In the genomic region with DNA sequence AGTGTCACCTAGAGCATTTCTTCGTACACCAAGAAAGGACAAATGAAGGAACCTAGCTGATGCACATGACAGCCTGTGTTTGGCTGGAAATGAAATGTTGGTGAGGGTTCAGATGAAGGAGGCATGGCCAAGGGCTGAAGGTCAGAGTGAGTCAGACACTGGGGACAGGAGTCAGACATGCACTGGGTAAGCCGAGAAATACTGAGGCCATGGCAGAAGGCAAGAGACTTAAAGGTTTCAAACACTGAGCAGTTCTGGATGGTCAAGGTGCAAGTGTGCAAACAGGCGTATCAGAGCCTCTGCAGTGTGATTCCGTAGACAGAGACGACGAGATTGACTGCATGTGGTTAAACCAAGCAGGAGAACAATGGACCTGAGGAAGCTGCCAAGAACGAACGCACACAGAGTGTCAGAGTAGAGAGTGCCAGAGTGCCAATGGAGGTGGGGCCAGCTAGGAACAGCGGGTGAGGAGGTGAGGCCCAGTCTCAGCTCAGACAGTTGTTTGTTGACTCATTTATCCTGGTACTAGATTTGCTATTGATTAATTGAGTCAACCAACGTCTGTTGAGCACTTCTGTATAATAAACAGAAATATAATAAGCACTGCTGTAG, we compare ENCODE assay signal across 11 mouse cellular contexts.
DNase-seq lines count a peak whose midpoint lies in the region; ATAC-seq lines count a peak whose summit lies in the region.
"Had no signal": no experiment of that assay in that cellular context is flagged by ENCODE, and none has a peak within 500 bp of the region (broad histone marks: within the 10 kb centered on the region; RNA-seq: fewer than 3 reads in every experiment).

No protein-coding gene starts in this region.

- H3K9ac ChIP-seq in hindbrain, embryonic 14.5 days: no peak overlapping the region
- H3K9ac ChIP-seq in hindbrain, embryonic 12.5 days: no peak overlapping the region
- H3K9ac ChIP-seq: heart, embryonic 13.5 days; liver, embryonic 13.5 days had no signal

- no peak for DNase-seq in hindbrain, embryonic 14.5 days (ENCODE audit: low spot score)
- peak; percentile 57 for DNase-seq in adipocyte (ENCODE audit: low spot score)
- peak; percentile 30 for DNase-seq in cerebellum, adult 9-11 months
- peak; percentile 42 for DNase-seq in kidney, postnatal 14 days
- DNase-seq in layer of hippocampus, adult 18-20 months (ENCODE audit: low spot score in 2 of 2): no peak
- DNase-seq in urinary bladder, postnatal 36 days (ENCODE audit: low spot score in 2 of 2): no peak
- DNase-seq in layer of hippocampus, postnatal 25 days (ENCODE audit: extremely low spot score in 1 of 2, low spot score in 1 of 2): no peak
- DNase-seq: liver, embryonic 13.5 days had no signal

- peaks cover 19% of the 10 kb centered on the region for H3K4me1 ChIP-seq in hindbrain, embryonic 14.5 days (replicated peaks; ENCODE audit: control insufficient read depth, insufficient read depth, low read length)
- H3K4me1 ChIP-seq in hindbrain, embryonic 12.5 days: peaks cover 10% of the 10 kb centered on the region; the same call in 1 of the 2 replicates

- no peaks in the 10 kb centered on the region for H3K36me3 ChIP-seq in hindbrain, embryonic 14.5 days (replicated peaks; ENCODE audit: control insufficient read depth, insufficient read depth)
- H3K36me3 ChIP-seq in hindbrain, embryonic 12.5 days: no peaks in the 10 kb centered on the region
- H3K36me3 ChIP-seq: heart, embryonic 13.5 days had no signal

- peak; percentile 48; the same call in 1 of the 2 replicates for ATAC-seq in hindbrain, embryonic 14.5 days (ENCODE audit: low FRiP score)
- ATAC-seq in hindbrain, embryonic 12.5 days (ENCODE audit: low FRiP score): no peak

- no peaks in the 10 kb centered on the region for H3K27me3 ChIP-seq in hindbrain, embryonic 14.5 days (ENCODE audit: control insufficient read depth, insufficient read depth, low read length)
- H3K27me3 ChIP-seq in hindbrain, embryonic 12.5 days: no peaks in the 10 kb centered on the region
- H3K27me3 ChIP-seq: heart, embryonic 13.5 days; liver, embryonic 13.5 days had no signal

- no peak overlapping the region for H3K4me2 ChIP-seq in hindbrain, embryonic 14.5 days (replicated peaks)
- no peak overlapping the region for H3K4me2 ChIP-seq in hindbrain, embryonic 12.5 days (replicated peaks)
- H3K4me2 ChIP-seq: heart, embryonic 13.5 days; liver, embryonic 13.5 days had no signal

- no peak overlapping the region for H3K27ac ChIP-seq in hindbrain, embryonic 14.5 days
- no peak overlapping the region for H3K27ac ChIP-seq in hindbrain, embryonic 12.5 days
- H3K27ac ChIP-seq: heart, embryonic 13.5 days; liver, embryonic 13.5 days had no signal

- no peaks in the 10 kb centered on the region for H3K9me3 ChIP-seq in hindbrain, embryonic 14.5 days (ENCODE audit: control insufficient read depth, low read length)
- H3K9me3 ChIP-seq in hindbrain, embryonic 12.5 days (replicated peaks): 0 out of 2 replicates have a peak, but pooled peaks cover 1% of the 10 kb centered on the region
- H3K9me3 ChIP-seq: heart, embryonic 13.5 days; liver, embryonic 13.5 days had no signal

- WGBS in hindbrain, embryonic 14.5 days: 43% methylated on average over 10 of the region's 10 CpGs
- 56% methylated on average over 10 of the region's 10 CpGs for WGBS in hindbrain, embryonic 12.5 days

- H3K4me3 ChIP-seq in hindbrain, embryonic 14.5 days (replicated peaks; ENCODE audit: low read length): no peak overlapping the region
- no peak overlapping the region for H3K4me3 ChIP-seq in hindbrain, embryonic 12.5 days
- H3K4me3 ChIP-seq: heart, embryonic 13.5 days; liver, embryonic 13.5 days; myocyte had no signal

Comparison
In these comparisons a context has a peak if more than half of its experiments do, and no peak if none do; other contexts are left out.
1. DNase-seq: peak in adipocyte (single experiment), cerebellum, adult 9-11 months (single experiment) and kidney, postnatal 14 days (single experiment); none in hindbrain, embryonic 14.5 days (single experiment), layer of hippocampus, adult 18-20 months (0 of 2), urinary bladder, postnatal 36 days (0 of 2) and layer of hippocampus, postnatal 25 days (0 of 2).